Mouse (Mus musculus) neutrophil, adult 65 days (primary cell): Measurements from ENCODE around the gene Akr1c20. TPM values are rescaled to one million over a fixed set of nuclear protein-coding genes. Genes with fewer than 3 reads are reported as not detected.

Experiments
- total RNA-seq: library from RNA; stranded (reverse); gene quantifications from 2 replicates; pipeline ENCODE4 v1.2.4, GENCODE M21; 2023

Akr1c20 gene
- total RNA-seq = not detected in 2 replicates

DNA sequence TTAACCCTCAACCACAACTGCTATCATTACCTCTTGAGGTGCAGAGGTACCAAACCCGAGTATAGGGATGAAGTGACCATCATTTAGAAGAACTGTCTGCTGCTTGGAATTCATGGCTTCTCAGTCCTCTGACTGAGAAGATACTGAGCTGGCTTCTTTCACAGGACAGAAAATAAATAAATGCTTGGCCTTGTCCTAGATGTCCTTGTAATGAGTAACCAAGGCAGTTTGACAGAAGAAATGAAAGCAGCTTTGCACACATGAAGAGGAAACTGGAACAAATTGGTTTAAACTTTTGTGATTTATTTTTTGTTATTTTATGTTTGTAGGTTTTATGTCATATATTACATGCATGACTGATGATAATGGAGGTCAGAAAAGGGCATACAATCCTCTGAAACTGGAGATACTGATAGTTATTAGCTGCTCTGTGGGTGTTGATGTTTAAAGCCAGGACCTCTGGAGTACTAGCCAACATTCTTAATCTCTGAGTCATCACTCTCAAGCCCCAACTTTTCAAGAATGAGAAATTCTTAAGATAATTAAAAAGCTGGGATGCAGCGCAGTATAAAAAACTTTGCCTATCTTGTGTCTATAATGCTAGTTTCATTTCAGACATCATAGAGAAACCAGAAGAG is at the start of gene Akr1c20:
Gene Akr1c20 (minus strand): TSS at position 145 of the 638 bp plus-strand sequence.

Other genes starting within 250 kb of the Akr1c20 start
- not detected in 2 replicates for gene Akr1c12, start 243.9 kb downstream of the Akr1c20 start, total RNA-seq
- gene Akr1c6, start 89.0 kb downstream of the Akr1c20 start, total RNA-seq = not detected in 2 replicates
- not detected in 2 replicates for gene Akr1c21, start 50.7 kb upstream of the Akr1c20 start, total RNA-seq
- 1.5 and 1.9 TPM in 2 replicates for gene Akr1e1, start 85.8 kb upstream of the Akr1c20 start, total RNA-seq